ENCODE assay signal across 10 mouse cellular contexts in the genomic region with DNA sequence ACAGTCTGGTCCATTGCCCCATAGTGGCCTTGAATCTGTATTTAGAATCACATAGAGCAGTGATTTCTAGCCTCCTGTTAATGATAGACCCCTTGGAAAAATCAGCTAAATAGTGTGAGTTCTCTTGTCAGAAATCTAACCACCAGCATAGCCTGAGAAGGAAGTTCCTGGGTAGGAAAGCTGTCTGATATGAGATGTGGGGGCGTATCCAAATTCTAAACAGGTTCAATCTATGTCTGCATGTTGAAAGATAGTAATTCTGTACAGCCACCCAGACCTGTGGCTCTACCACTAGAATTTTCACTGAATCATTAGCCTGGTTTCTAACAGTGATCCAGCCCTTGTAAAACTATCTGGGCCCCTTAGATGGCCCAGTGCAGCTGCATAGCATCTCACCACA. TPM values are rescaled to one million over a fixed set of nuclear protein-coding genes. Genes with fewer than 3 reads are reported as not detected.
DNase-seq lines count a peak whose midpoint lies in the region; ATAC-seq lines count a peak whose summit lies in the region.
"Had no signal": no experiment of that assay in that cellular context is flagged by ENCODE, and none has a peak within 500 bp of the region (broad histone marks: within the 10 kb centered on the region; RNA-seq: fewer than 3 reads in every experiment).

No protein-coding gene starts in this region.

- peak overlapping the region; percentile 60 for H3K4me2 ChIP-seq in heart, embryonic 15.5 days
- H3K4me2 ChIP-seq in hindbrain, embryonic 15.5 days = peak overlapping the region; percentile 63
- H3K4me2 ChIP-seq in midbrain, embryonic 13.5 days (replicated peaks) = peak overlapping the region; percentile 62

- H3K4me3 ChIP-seq in heart, embryonic 15.5 days = peak overlapping the region; percentile 70; the same call in 1 of the 2 replicates
- H3K4me3 ChIP-seq in hindbrain, embryonic 15.5 days = no peak overlapping the region
- no peak overlapping the region for H3K4me3 ChIP-seq in midbrain, embryonic 13.5 days (replicated peaks)

- H3K27ac ChIP-seq in heart, embryonic 15.5 days = no peak overlapping the region
- H3K27ac ChIP-seq in hindbrain, embryonic 15.5 days (replicated peaks) = no peak overlapping the region
- no peak overlapping the region for H3K27ac ChIP-seq in midbrain, embryonic 13.5 days

- intact Hi-C loops in heart, postnatal 10 days (cut with DNase I) = no loop called here

- H3K4me1 ChIP-seq in heart, embryonic 15.5 days (replicated peaks) = peaks cover 4% of the 10 kb centered on the region; the same call in 1 of the 2 replicates
- peaks cover 9% of the 10 kb centered on the region; the same call in 1 of the 2 replicates for H3K4me1 ChIP-seq in hindbrain, embryonic 15.5 days (replicated peaks)
- H3K4me1 ChIP-seq in midbrain, embryonic 13.5 days (replicated peaks) = peaks cover 20% of the 10 kb centered on the region

- no peak for DNase-seq in heart, postnatal 10 days
- DNase-seq in c-Kit-positive CD71-positive TER-119-negative erythroid progenitor cells, embryonic 14.5 days (ENCODE audit: low read depth) = peak; percentile 30
- DNase-seq in cerebellum, adult 11-12 months = no peak
- DNase-seq in urinary bladder, adult 18-20 months (ENCODE audit: low spot score in 2 of 2) = no peak
- no peak for DNase-seq in natural killer cell, adult 2 months (ENCODE audit: low spot score in 2 of 2)

- 64% methylated on average over 1 of the region's 1 CpGs for WGBS in heart, embryonic 15.5 days
- 76% methylated on average over 1 of the region's 1 CpGs for WGBS in hindbrain, embryonic 15.5 days
- WGBS in midbrain, embryonic 13.5 days = 86% methylated on average over 1 of the region's 1 CpGs

- H3K36me3 ChIP-seq in heart, embryonic 15.5 days = no peaks in the 10 kb centered on the region
- no peaks in the 10 kb centered on the region for H3K36me3 ChIP-seq in hindbrain, embryonic 15.5 days
- no peaks in the 10 kb centered on the region for H3K36me3 ChIP-seq in midbrain, embryonic 13.5 days

- no peak overlapping the region for H3K9ac ChIP-seq in heart, embryonic 15.5 days
- H3K9ac ChIP-seq in hindbrain, embryonic 15.5 days = peak overlapping the region; percentile 57; the same call in 1 of the 2 replicates
- H3K9ac ChIP-seq in midbrain, embryonic 13.5 days (replicated peaks) = no peak overlapping the region

- ATAC-seq in heart, embryonic 15.5 days (replicated peaks; ENCODE audit: insufficient number of reproducible peaks, insufficient read depth, low FRiP score, low read depth) = no peak
- no peak for ATAC-seq in hindbrain, embryonic 15.5 days (ENCODE audit: low FRiP score, low read depth)
- ATAC-seq in midbrain, embryonic 13.5 days = no peak

- H3K9me3 ChIP-seq in heart, embryonic 15.5 days (replicated peaks) = no peaks in the 10 kb centered on the region
- H3K9me3 ChIP-seq in hindbrain, embryonic 15.5 days = no peaks in the 10 kb centered on the region
- H3K9me3 ChIP-seq in midbrain, embryonic 13.5 days = no peaks in the 10 kb centered on the region

- H3K27me3 ChIP-seq in heart, embryonic 15.5 days = no peaks in the 10 kb centered on the region; the same call in 1 of the 2 replicates
- no peaks in the 10 kb centered on the region for H3K27me3 ChIP-seq in hindbrain, embryonic 15.5 days
- no peaks in the 10 kb centered on the region for H3K27me3 ChIP-seq in midbrain, embryonic 13.5 days

RNA-seq across cellular contexts. Expression of a gene that starts 1.4 kb away (rescaled TPM):
- 8.3 and 11.4 TPM in 2 replicates for polyA plus RNA-seq in heart, embryonic 15.5 days (2015; fragmentation: Nextera tagmentation; extraction: Ambion mirVana)
- total RNA-seq in heart, postnatal 10 days (2021) = 1 to 10 TPM; 6.7 to 8.1 TPM
- 10.4 and 10.8 TPM in 2 replicates for polyA plus RNA-seq in hindbrain, embryonic 15.5 days (2015; fragmentation: Nextera tagmentation; extraction: Ambion mirVana)
- polyA plus RNA-seq in midbrain, embryonic 13.5 days (2015; fragmentation: Nextera tagmentation; extraction: Ambion mirVana) = 11.5 and 12.2 TPM in 2 replicates

RNA-seq across cellular contexts. Expression of a gene that starts 7.2 kb away (rescaled TPM):
- polyA plus RNA-seq in heart, embryonic 15.5 days (2015; fragmentation: Nextera tagmentation; extraction: Ambion mirVana) = not detected in 2 replicates
- not detected for total RNA-seq in heart, postnatal 10 days (2021)
- not detected in 2 replicates for polyA plus RNA-seq in hindbrain, embryonic 15.5 days (2015; fragmentation: Nextera tagmentation; extraction: Ambion mirVana)
- not detected in 2 replicates for polyA plus RNA-seq in midbrain, embryonic 13.5 days (2015; fragmentation: Nextera tagmentation; extraction: Ambion mirVana)
- total RNA-seq: liver, adult 2 months had no signal
- polyA plus RNA-seq: liver, adult 2 months; urinary bladder, adult 2 months had no signal

RNA-seq across cellular contexts. Expression of a gene that starts 51.0 kb away (rescaled TPM):
- not detected in 2 replicates for polyA plus RNA-seq in heart, embryonic 15.5 days (2015; fragmentation: Nextera tagmentation; extraction: Ambion mirVana)
- not detected for total RNA-seq in heart, postnatal 10 days (2021)
- 0.19 TPM in 1 of 2 replicates, not detected in the other for polyA plus RNA-seq in hindbrain, embryonic 15.5 days (2015; fragmentation: Nextera tagmentation; extraction: Ambion mirVana)
- polyA plus RNA-seq in midbrain, embryonic 13.5 days (2015; fragmentation: Nextera tagmentation; extraction: Ambion mirVana) = not detected in 2 replicates
- total RNA-seq: liver, adult 2 months had no signal
- polyA plus RNA-seq: liver, adult 2 months had no signal

RNA-seq across cellular contexts. Expression of a gene that starts 51.0 kb away (rescaled TPM):
- polyA plus RNA-seq in heart, embryonic 15.5 days (2015; fragmentation: Nextera tagmentation; extraction: Ambion mirVana) = not detected in 2 replicates
- not detected for total RNA-seq in heart, postnatal 10 days (2021)
- polyA plus RNA-seq in hindbrain, embryonic 15.5 days (2015; fragmentation: Nextera tagmentation; extraction: Ambion mirVana) = not detected in 2 replicates
- not detected in 2 replicates for polyA plus RNA-seq in midbrain, embryonic 13.5 days (2015; fragmentation: Nextera tagmentation; extraction: Ambion mirVana)
- total RNA-seq: liver, adult 2 months had no signal
- polyA plus RNA-seq: liver, adult 2 months; urinary bladder, adult 2 months had no signal

RNA-seq across cellular contexts. Expression of a gene that starts 54.7 kb away (rescaled TPM):
- polyA plus RNA-seq in heart, embryonic 15.5 days (2015; fragmentation: Nextera tagmentation; extraction: Ambion mirVana) = not detected in 2 replicates
- not detected for total RNA-seq in heart, postnatal 10 days (2021)
- not detected in 2 replicates for polyA plus RNA-seq in hindbrain, embryonic 15.5 days (2015; fragmentation: Nextera tagmentation; extraction: Ambion mirVana)
- not detected in 2 replicates for polyA plus RNA-seq in midbrain, embryonic 13.5 days (2015; fragmentation: Nextera tagmentation; extraction: Ambion mirVana)
- total RNA-seq: liver, adult 2 months had no signal
- polyA plus RNA-seq: liver, adult 2 months had no signal
